Mouse (Mus musculus) heart, adult 2 months (tissue): ENCODE results near the gene Mpz.

ENCODE experiments used
- CTCF ChIP-seq: fragments of 200-600 bp; IDR thresholded peaks from 2 replicates; pipeline ENCODE4 v1.8.1; 2022; ENCODE audit warnings: antibody characterized with exemption, mild to moderate bottlenecking, moderate library complexity
- EP300 ChIP-seq: fragments of 200-500 bp; IDR thresholded peaks from 2 replicates; pipeline ENCODE4 v1.6.1; 2011; ENCODE audit warnings: low read depth, low read length, control low read depth; ENCODE audit not compliant: insufficient read depth
- POLR2A ChIP-seq: fragments of 200-500 bp; IDR thresholded peaks from 2 replicates; pipeline ENCODE4 v1.6.1; 2011; ENCODE audit warnings: mild to moderate bottlenecking, low read depth, low read length, control low read depth; ENCODE audit not compliant: insufficient read depth

GRCm38 (mm10) chr1:171184314-171184713, 33.8 kb downstream of the Mpz start:
- TF ChIP-seq CTCF (peak; percentile 67), POLR2A (no peak), EP300 (0 out of 2 replicates have a peak, but pooled peaks have one; percentile 49)
